Mouse (Mus musculus) olfactory bulb, adult 2 months (tissue): ENCODE measurements around the gene Thegl.

Source experiments
- CTCF ChIP-seq: fragments of 200-500 bp; IDR thresholded peaks from 2 replicates; pipeline ENCODE4 v1.5.1; 2012; ENCODE audit warnings: low read depth, mild to moderate bottlenecking, low read length, moderate library complexity; ENCODE audit not compliant: insufficient read depth
- POLR2A ChIP-seq: fragments of 200-500 bp; IDR thresholded peaks from 2 replicates; pipeline ENCODE4 v1.6.1; 2012; ENCODE audit warnings: mild to moderate bottlenecking, low read depth, low read length, moderate library complexity; ENCODE audit not compliant: insufficient read depth

- no peak for TF ChIP-seq CTCF
- TF ChIP-seq POLR2A = no peak
These were observed 59.1 kb downstream of the Thegl start for GRCm38 (mm10) chr5:77074914-77075313.
